Mouse (Mus musculus) R1 (cell line): ENCODE measurements at regions not wholly inside any gene's neighbourhood (a gene's known extent, or its start where the extent isn't known, plus 50 kb on each side); places are given as distances from the start of the nearest gene placed in this dataset.

Experiments used
- DNase-seq: peaks from one replicate; pipeline ENCODE4 v3.0.0-alpha.2; 2018; ENCODE audit warnings: low read depth, low spot score

- DNase-seq: no peak
Measured at GRCm38 (mm10) chr15:5507545-5507913, 263.5 kb upstream of the Ptger4 start.

DNA sequence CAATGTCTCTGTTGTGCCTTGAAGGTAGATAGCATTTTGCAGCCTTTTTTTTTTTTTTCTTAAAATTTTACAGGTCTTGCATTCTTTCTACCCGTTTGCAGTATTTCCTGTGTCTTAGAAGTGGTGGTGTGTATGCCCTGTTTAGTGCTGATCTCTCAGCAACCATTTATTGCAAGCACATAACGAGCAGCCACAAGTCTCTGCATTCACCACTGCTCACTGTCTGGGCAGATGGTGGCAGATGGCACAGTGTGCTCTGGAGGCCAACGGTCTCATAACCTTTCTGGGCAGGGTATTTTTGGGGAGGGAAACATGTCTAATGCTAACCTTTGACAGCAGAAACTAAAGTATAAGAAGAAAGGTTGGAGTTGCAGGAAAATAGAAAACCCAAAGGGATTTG, 266.1 kb upstream of the Ptger4 start:
- no peak for DNase-seq

- no peak for DNase-seq
Measured at GRCm38 (mm10) chr15:5511046-5511445, 267.1 kb upstream of the Ptger4 start.

GRCm38 (mm10) chr15:5512546-5512945, 268.6 kb upstream of the Ptger4 start:
- no peak for DNase-seq

GRCm38 (mm10) chr15:5513146-5513545, 269.2 kb upstream of the Ptger4 start:
- peak; percentile 28 for DNase-seq

DNA sequence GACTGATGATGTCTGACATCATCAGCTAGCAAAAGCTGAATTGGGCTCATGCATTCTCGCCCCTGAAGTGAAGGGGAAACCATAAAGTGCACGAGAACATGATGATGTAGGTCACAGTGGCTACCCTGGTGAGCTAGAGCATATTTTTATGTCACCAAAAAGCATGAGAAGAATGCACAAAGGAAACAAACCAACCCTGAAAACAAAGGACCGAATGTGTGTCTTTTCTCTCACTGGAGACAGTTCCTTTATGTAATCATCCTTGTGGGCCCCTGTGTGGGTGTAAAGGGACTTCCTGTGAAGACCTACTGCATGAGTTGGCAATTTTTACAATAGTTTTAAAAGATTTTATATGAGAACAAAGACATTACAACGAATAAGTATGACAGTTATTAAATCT, 270.2 kb upstream of the Ptger4 start:
- no peak for DNase-seq

- no peak for DNase-seq
Measured at GRCm38 (mm10) chr15:5517244-5517966, 273.4 kb upstream of the Ptger4 start.

GRCm38 (mm10) chr15:5519552-5519951, 275.6 kb upstream of the Ptger4 start:
- DNase-seq: no peak

DNA sequence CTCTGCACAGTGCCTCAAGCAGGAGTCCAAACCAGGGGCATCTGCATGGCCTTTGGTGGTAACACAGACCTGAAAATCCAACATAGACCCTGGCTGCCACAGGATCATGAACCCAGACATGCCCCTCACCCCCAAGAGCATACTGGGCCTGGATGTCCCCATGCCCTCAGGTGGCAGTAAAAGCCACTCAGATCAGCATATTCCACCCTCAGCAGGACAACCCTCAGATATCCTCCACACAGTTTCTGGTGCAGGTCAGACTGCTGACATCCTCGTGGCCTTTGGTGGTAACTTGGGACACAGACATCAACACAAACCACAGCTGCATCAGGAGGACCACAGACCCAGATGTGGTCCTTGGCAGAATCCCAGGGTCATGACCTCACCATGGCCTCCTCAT, 276.0 kb upstream of the Ptger4 start:
- no peak for DNase-seq

- no peak for DNase-seq
Measured at GRCm38 (mm10) chr15:5528619-5529018, 284.6 kb upstream of the Ptger4 start.

DNA sequence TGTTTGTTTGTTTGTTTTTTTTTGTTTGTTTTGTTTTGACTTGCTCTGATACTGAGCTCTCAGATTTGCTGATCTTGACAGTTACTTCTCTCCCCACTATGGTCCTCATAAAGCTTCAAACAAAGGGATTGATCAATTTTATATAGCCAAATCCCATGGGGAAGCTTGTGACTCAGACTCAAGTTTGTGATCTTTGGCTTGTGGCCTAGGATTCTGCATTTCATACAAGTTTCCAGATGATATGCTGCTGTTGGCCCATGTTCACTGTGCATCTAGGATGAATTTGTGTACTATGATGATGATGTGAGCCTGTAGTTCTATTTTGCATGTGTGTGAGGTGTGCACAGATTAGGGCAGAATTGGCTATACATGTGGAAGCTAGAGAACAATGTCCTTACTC, 289.7 kb upstream of the Ptger4 start:
- no peak for DNase-seq

GRCm38 (mm10) chr15:5537432-5537831, 293.4 kb upstream of the Ptger4 start:
- DNase-seq: no peak

GRCm38 (mm10) chr15:5539301-5539928, 295.4 kb upstream of the Ptger4 start:
- DNase-seq: no peak

- no peak for DNase-seq
Measured at GRCm38 (mm10) chr15:5554526-5554925, 310.5 kb upstream of the Ptger4 start.

- no peak for DNase-seq
Measured at GRCm38 (mm10) chr15:5554926-5555325, 310.9 kb upstream of the Ptger4 start.

GRCm38 (mm10) chr15:5555381-5556066, 311.5 kb upstream of the Ptger4 start:
- DNase-seq: no peak

- no peak for DNase-seq
Measured at GRCm38 (mm10) chr15:5561783-5562182, 317.8 kb upstream of the Ptger4 start.

GRCm38 (mm10) chr15:5574366-5574765, 330.4 kb upstream of the Ptger4 start:
- DNase-seq: no peak

GRCm38 (mm10) chr15:5579559-5579958, 335.6 kb upstream of the Ptger4 start:
- peak; percentile 2 for DNase-seq

GRCm38 (mm10) chr15:5580416-5580815, 336.4 kb upstream of the Ptger4 start:
- DNase-seq: no peak

DNA sequence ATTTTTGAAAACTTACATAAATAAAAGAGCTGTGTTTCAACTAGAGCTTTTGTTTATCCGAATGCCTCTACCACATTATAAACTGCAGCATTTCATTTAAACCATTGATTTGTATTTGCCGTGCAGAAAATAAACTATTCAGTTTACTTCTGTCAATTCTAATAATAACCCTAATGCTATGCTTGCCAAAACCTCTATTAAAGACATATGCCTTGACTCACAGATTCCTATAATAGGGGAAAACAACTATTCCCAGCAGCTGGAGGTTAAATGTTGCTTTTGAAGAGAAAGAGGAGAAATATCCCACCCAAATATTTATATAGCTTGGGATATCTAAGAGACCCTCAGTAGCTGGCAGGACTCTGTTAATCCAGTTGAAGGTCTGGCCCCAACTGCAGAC, 340.4 kb upstream of the Ptger4 start:
- DNase-seq: no peak

- no peak for DNase-seq
Measured at GRCm38 (mm10) chr15:5604732-5605266, 360.8 kb upstream of the Ptger4 start.

DNA sequence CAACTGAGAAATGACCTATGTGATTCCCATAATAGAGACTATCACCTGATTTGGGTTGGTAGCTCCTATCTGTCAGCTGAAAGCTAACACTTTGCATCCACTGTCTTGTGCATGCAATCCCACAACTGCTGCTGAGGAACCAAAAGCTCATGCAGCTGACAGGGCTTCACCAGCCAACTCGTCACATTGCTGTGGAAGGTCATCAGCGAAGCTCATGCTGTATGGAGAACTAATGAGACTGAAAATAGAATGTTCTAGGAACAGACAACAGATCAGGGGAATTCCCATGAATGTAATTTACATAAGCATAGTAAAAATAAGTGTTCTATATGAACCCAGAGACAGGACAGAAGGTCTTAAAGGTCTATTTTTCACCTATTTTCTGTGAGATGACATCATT, 363.5 kb upstream of the Ptger4 start:
- DNase-seq: no peak
